In genomic region chr6:84224861-84225260, GRCm38 (mm10) we compare ENCODE assay signal across 10 mouse cellular contexts.
DNase-seq lines count a peak whose midpoint lies in the region; ATAC-seq lines count a peak whose summit lies in the region.
"Had no signal": no experiment of that assay in that cellular context is flagged by ENCODE, and none has a peak within 500 bp of the region (broad histone marks: within the 10 kb centered on the region; RNA-seq: fewer than 3 reads in every experiment).

No protein-coding gene starts in this region.

- H3K4me1 ChIP-seq in liver, embryonic 12.5 days = no peaks in the 10 kb centered on the region

- 0 out of 2 replicates have a peak, but pooled peaks cover 6% of the 10 kb centered on the region for H3K27me3 ChIP-seq in liver, embryonic 12.5 days (replicated peaks)
- H3K27me3 ChIP-seq: embryonic facial prominence, embryonic 15.5 days had no signal

- no peaks in the 10 kb centered on the region for H3K36me3 ChIP-seq in liver, embryonic 12.5 days
- H3K36me3 ChIP-seq: embryonic facial prominence, embryonic 15.5 days had no signal

- no peak overlapping the region for H3K4me3 ChIP-seq in liver, embryonic 12.5 days
- H3K4me3 ChIP-seq: embryonic facial prominence, embryonic 15.5 days had no signal

- WGBS in liver, embryonic 12.5 days (ENCODE audit: insufficient replicate concordance) = 41% methylated on average over 4 of the region's 4 CpGs

- H3K27ac ChIP-seq in liver, embryonic 12.5 days = no peak overlapping the region
- H3K27ac ChIP-seq: embryonic facial prominence, embryonic 15.5 days; hindbrain, postnatal 0 days had no signal

- peak; percentile 78 to 88 for DNase-seq in heart, adult 18-20 months
- no peak for DNase-seq in heart, postnatal 25 days (ENCODE audit: low spot score)
- peak; percentile 74 for DNase-seq in adipocyte (ENCODE audit: low spot score)
- peak; percentile 88 for DNase-seq in fat pad, adult 2 months (ENCODE audit: extremely low read depth, low read depth, low spot score)
- DNase-seq in kidney, postnatal 14 days = peak; percentile 77
- no peak for DNase-seq in thymus, postnatal 14 days
- no peak for DNase-seq in urinary bladder, adult 2 months (ENCODE audit: low spot score)

- intact Hi-C loops in heart, postnatal 25 days (cut with DNase I) = no loop called here

- no peaks in the 10 kb centered on the region for H3K9me3 ChIP-seq in liver, embryonic 12.5 days (replicated peaks)
- H3K9me3 ChIP-seq: embryonic facial prominence, embryonic 15.5 days had no signal

- H3K9ac ChIP-seq in liver, embryonic 12.5 days = no peak overlapping the region
- H3K9ac ChIP-seq: embryonic facial prominence, embryonic 15.5 days had no signal

- no peak for ATAC-seq in liver, embryonic 12.5 days

- H3K4me2 ChIP-seq in liver, embryonic 12.5 days = no peak overlapping the region
- H3K4me2 ChIP-seq: embryonic facial prominence, embryonic 15.5 days had no signal

Comparison
In these comparisons a context has a peak if more than half of its experiments do, and no peak if none do; other contexts are left out.
1. DNase-seq: peak in heart, adult 18-20 months (2 of 2), adipocyte (single experiment), fat pad, adult 2 months (single experiment) and kidney, postnatal 14 days (single experiment); none in heart, postnatal 25 days (single experiment), thymus, postnatal 14 days (single experiment) and urinary bladder, adult 2 months (single experiment).